Mouse (Mus musculus) hindbrain, embryonic 13.5 days (tissue): Measurements from ENCODE around the gene Lad1. TPM values are rescaled to one million over a fixed set of nuclear protein-coding genes. Genes with fewer than 3 reads are reported as not detected.

Experiments used
- ATAC-seq: fragments of 200-750 bp; cut with Nextera tagmentation; 2 replicates; pipeline ENCODE4 v1.8.0; 2017; ENCODE audit warnings: moderate TSS enrichment; ENCODE audit not compliant: low FRiP score
- H3K27ac ChIP-seq: fragments of 300-500 bp; sonication (generic); 2 replicates; pipeline ENCODE4 v1.5.1; 2015; ENCODE audit warnings: inconsistent platforms, mild to moderate bottlenecking, moderate library complexity
- H3K27me3 ChIP-seq: fragments of 300-500 bp; sonication (generic); 2 replicates; pipeline ENCODE4 v1.6.1; 2015; ENCODE audit warnings: mild to moderate bottlenecking, inconsistent platforms
- H3K36me3 ChIP-seq: fragments of 300-500 bp; sonication (generic); 2 replicates; pipeline ENCODE4 v1.6.1; 2015; ENCODE audit warnings: mild to moderate bottlenecking, inconsistent platforms
- H3K4me1 ChIP-seq: fragments of 300-500 bp; sonication (generic); replicated peaks from 2 replicates; pipeline ENCODE4 v1.6.1; 2015; ENCODE audit warnings: inconsistent platforms
- H3K4me2 ChIP-seq: fragments of 300-500 bp; sonication (generic); 2 replicates; pipeline ENCODE4 v1.6.1; 2015; ENCODE audit warnings: inconsistent platforms, mild to moderate bottlenecking, moderate library complexity
- H3K4me3 ChIP-seq: fragments of 300-500 bp; sonication (generic); 2 replicates; pipeline ENCODE4 v1.5.1; 2015; ENCODE audit warnings: mild to moderate bottlenecking, inconsistent platforms
- H3K9ac ChIP-seq: fragments of 300-500 bp; sonication (generic); 2 replicates; pipeline ENCODE4 v1.6.1; 2015; ENCODE audit warnings: mild to moderate bottlenecking, inconsistent platforms
- H3K9me3 ChIP-seq: fragments of 300-500 bp; sonication (generic); 2 replicates; pipeline ENCODE4 v1.6.1; 2016; ENCODE audit warnings: inconsistent platforms
- WGBS: fragments of 180-500 bp; shearing (Covaris S2); methylation state at CpG from one replicate; pipeline ENCODE4 v1.1.7; 2015; 5-methylcytosine and 5-hydroxymethylcytosine counted together
- polyA plus RNA-seq: library from polyadenylated mRNA; unstranded; fragments of >200 nt; fragmentation: Nextera tagmentation; extraction: Ambion mirVana; gene quantifications from 2 replicates; pipeline ENCODE4 v1.2.1, GENCODE M21; 2015

Lad1 gene
- 0.65 and 0.84 TPM in 2 replicates for polyA plus RNA-seq

GRCm38 (mm10) chr1:135818481-135819086 lies at the start of gene Lad1:
TSS of gene Lad1 (plus strand) at chr1:135818598.
- Histone ChIP-seq H3K4me2 (peak within 1 kb of the TSS; percentile 95), H3K9me3 (no peaks in the 10 kb centered on the region), H3K4me3 (peak within 1 kb of the TSS; percentile 60), H3K27ac (no peak within 1 kb of the TSS), H3K36me3 (no peaks in the 10 kb centered on the region), H3K4me1 (peaks cover 13% of the 10 kb centered on the region), H3K27me3 (peaks cover 80% of the 10 kb centered on the region), H3K9ac (peak within 1 kb of the TSS; percentile 77)
- peak; percentile 52 for ATAC-seq
- under 1% methylated on average over 63 of the region's 63 CpGs for WGBS

GRCm38 (mm10) chr1:135770237-135770636 lies 48.2 kb upstream of the Lad1 start:
- Histone ChIP-seq H3K4me1 (peaks cover 39% of the 10 kb centered on the region), H3K4me2 (no peak overlapping the region), H3K9ac (no peak overlapping the region), H3K27me3 (peaks cover 22% of the 10 kb centered on the region), H3K4me3 (no peak overlapping the region), H3K27ac (no peak overlapping the region), H3K36me3 (no peaks in the 10 kb centered on the region), H3K9me3 (no peaks in the 10 kb centered on the region)
- WGBS = 70% methylated on average over 7 of the region's 7 CpGs
- ATAC-seq = no peak

- 53% methylated on average over 12 of the region's 12 CpGs for WGBS
- ATAC-seq = no peak
- no peaks in the 10 kb centered on the region for H3K9me3 ChIP-seq
- H3K4me2 ChIP-seq = no peak overlapping the region
- H3K27ac ChIP-seq = no peak overlapping the region
- H3K4me3 ChIP-seq = no peak overlapping the region
- H3K4me1 ChIP-seq = peaks cover 33% of the 10 kb centered on the region
- peaks cover 17% of the 10 kb centered on the region; the same call in 1 of the 2 replicates for H3K27me3 ChIP-seq
- H3K36me3 ChIP-seq = no peaks in the 10 kb centered on the region
- H3K9ac ChIP-seq = 0 out of 2 replicates have a peak overlapping the region, but pooled peaks have one; percentile 24
These were observed 47.4 kb upstream of the Lad1 start for GRCm38 (mm10) chr1:135770896-135771572.

GRCm38 (mm10) chr1:135771573-135771970 lies 46.8 kb upstream of the Lad1 start:
- Histone ChIP-seq H3K4me3 (no peak overlapping the region), H3K27me3 (peaks cover 17% of the 10 kb centered on the region; the same call in 1 of the 2 replicates), H3K36me3 (no peaks in the 10 kb centered on the region), H3K9ac (no peak overlapping the region), H3K4me2 (no peak overlapping the region), H3K27ac (no peak overlapping the region), H3K4me1 (peaks cover 30% of the 10 kb centered on the region), H3K9me3 (no peaks in the 10 kb centered on the region)
- 67% methylated on average over 8 of the region's 8 CpGs for WGBS
- no peak for ATAC-seq

GRCm38 (mm10) chr1:135776596-135776995 lies 41.8 kb upstream of the Lad1 start:
- Histone ChIP-seq H3K36me3 (no peaks in the 10 kb centered on the region), H3K4me1 (peaks cover 29% of the 10 kb centered on the region), H3K4me3 (no peak overlapping the region), H3K27ac (no peak overlapping the region), H3K9me3 (no peaks in the 10 kb centered on the region), H3K27me3 (0 out of 2 replicates have a peak, but pooled peaks cover 13% of the 10 kb centered on the region), H3K4me2 (no peak overlapping the region), H3K9ac (no peak overlapping the region)
- no peak for ATAC-seq

GRCm38 (mm10) chr1:135777046-135777445 lies 41.4 kb upstream of the Lad1 start:
- ATAC-seq = no peak
- H3K4me3 ChIP-seq = no peak overlapping the region

GRCm38 (mm10) chr1:135778780-135779535 lies 39.4 kb upstream of the Lad1 start, which contains the start of gene Tnni1:
TSS of gene Tnni1 (plus strand) at chr1:135779434.
- peak; percentile 53; the same call in 1 of the 2 replicates for ATAC-seq
- no peak within 1 kb of the TSS for H3K4me2 ChIP-seq

More at GRCm38 (mm10) chr1:135777046-135777445, 41.4 kb upstream of the Lad1 start:
- Histone ChIP-seq H3K4me1 (peaks cover 25% of the 10 kb centered on the region), H3K27me3 (0 out of 2 replicates have a peak, but pooled peaks cover 13% of the 10 kb centered on the region), H3K27ac (no peak overlapping the region), H3K9ac (no peak overlapping the region), H3K36me3 (no peaks in the 10 kb centered on the region), H3K9me3 (no peaks in the 10 kb centered on the region), H3K4me2 (no peak overlapping the region)
- 97% methylated on average over 1 of the region's 1 CpGs for WGBS

GRCm38 (mm10) chr1:135780649-135781048 lies 37.7 kb upstream of the Lad1 start:
- Histone ChIP-seq H3K36me3 (no peaks in the 10 kb centered on the region), H3K9me3 (no peaks in the 10 kb centered on the region), H3K4me2 (no peak overlapping the region), H3K27ac (no peak overlapping the region), H3K9ac (no peak overlapping the region), H3K4me3 (no peak overlapping the region), H3K27me3 (0 out of 2 replicates have a peak, but pooled peaks cover 10% of the 10 kb centered on the region), H3K4me1 (peaks cover 30% of the 10 kb centered on the region)
- ATAC-seq = no peak
- WGBS = 29% methylated on average over 4 of the region's 4 CpGs

More at GRCm38 (mm10) chr1:135778780-135779535, 39.4 kb upstream of the Lad1 start, which contains the start of gene Tnni1:
- no peak within 1 kb of the TSS for H3K9ac ChIP-seq
- no peak within 1 kb of the TSS for H3K27ac ChIP-seq
- peaks cover 30% of the 10 kb centered on the region for H3K4me1 ChIP-seq
- H3K27me3 ChIP-seq = 0 out of 2 replicates have a peak, but pooled peaks cover 10% of the 10 kb centered on the region
- no peaks in the 10 kb centered on the region for H3K9me3 ChIP-seq
- WGBS = 29% methylated on average over 22 of the region's 22 CpGs
- no peaks in the 10 kb centered on the region for H3K36me3 ChIP-seq
- H3K4me3 ChIP-seq = no peak within 1 kb of the TSS

- no peak overlapping the region for H3K9ac ChIP-seq
- peaks cover 30% of the 10 kb centered on the region for H3K4me1 ChIP-seq
- 9% methylated on average over 13 of the region's 13 CpGs for WGBS
- peak; percentile 69 for ATAC-seq
- H3K36me3 ChIP-seq = no peaks in the 10 kb centered on the region
- H3K4me3 ChIP-seq = no peak overlapping the region
- H3K27ac ChIP-seq = no peak overlapping the region
- H3K9me3 ChIP-seq = no peaks in the 10 kb centered on the region
- H3K27me3 ChIP-seq = 0 out of 2 replicates have a peak, but pooled peaks cover 10% of the 10 kb centered on the region
- no peak overlapping the region for H3K4me2 ChIP-seq
These were observed 37.2 kb upstream of the Lad1 start for GRCm38 (mm10) chr1:135781220-135781619.

- ATAC-seq = no peak
- 11% methylated on average over 10 of the region's 10 CpGs for WGBS
These were observed 35.6 kb upstream of the Lad1 start for GRCm38 (mm10) chr1:135782816-135783215.

GRCm38 (mm10) chr1:135787799-135788198 lies 30.6 kb upstream of the Lad1 start:
- Histone ChIP-seq H3K36me3 (no peaks in the 10 kb centered on the region), H3K4me3 (no peak overlapping the region), H3K27ac (no peak overlapping the region), H3K4me2 (no peak overlapping the region), H3K9ac (no peak overlapping the region), H3K4me1 (peaks cover 6% of the 10 kb centered on the region), H3K27me3 (peaks cover 16% of the 10 kb centered on the region; the same call in 1 of the 2 replicates), H3K9me3 (no peaks in the 10 kb centered on the region)
- WGBS = 49% methylated on average over 3 of the region's 3 CpGs
- ATAC-seq = no peak

More at GRCm38 (mm10) chr1:135782816-135783215, 35.6 kb upstream of the Lad1 start:
- Histone ChIP-seq H3K4me1 (peaks cover 30% of the 10 kb centered on the region), H3K4me2 (no peak overlapping the region), H3K27ac (no peak overlapping the region), H3K36me3 (no peaks in the 10 kb centered on the region), H3K27me3 (0 out of 2 replicates have a peak, but pooled peaks cover 5% of the 10 kb centered on the region), H3K9ac (no peak overlapping the region), H3K4me3 (no peak overlapping the region), H3K9me3 (no peaks in the 10 kb centered on the region)

GRCm38 (mm10) chr1:135788708-135789107 lies 29.7 kb upstream of the Lad1 start:
- H3K27me3 ChIP-seq = peaks cover 20% of the 10 kb centered on the region; the same call in 1 of the 2 replicates
- no peak overlapping the region for H3K9ac ChIP-seq
- peaks cover 4% of the 10 kb centered on the region for H3K4me1 ChIP-seq
- no peak overlapping the region for H3K4me3 ChIP-seq
- ATAC-seq = no peak
- no peak overlapping the region for H3K27ac ChIP-seq
- 0 out of 2 replicates have a peak overlapping the region, but pooled peaks have one; percentile 3 for H3K4me2 ChIP-seq
- no peaks in the 10 kb centered on the region for H3K9me3 ChIP-seq
- no peaks in the 10 kb centered on the region for H3K36me3 ChIP-seq
- WGBS = 44% methylated on average over 10 of the region's 10 CpGs
